Mouse (Mus musculus) lung, embryonic 16.5 days (tissue): ENCODE measurements at regions not wholly inside any gene's neighbourhood (a gene's known extent, or its start where the extent isn't known, plus 50 kb on each side); places are given as distances from the start of the nearest gene placed in this dataset.

ENCODE experiments used
- ATAC-seq: fragments of 200-750 bp; cut with Nextera tagmentation; 2 replicates; pipeline ENCODE4 v1.8.0; 2017; ENCODE audit warnings: low read depth, mild to moderate bottlenecking, moderate library complexity
- H3K27ac ChIP-seq: fragments of 300-500 bp; sonication (generic); 2 replicates; pipeline ENCODE4 v1.5.1; 2014; ENCODE audit warnings: mild to moderate bottlenecking, control low read depth, low read length
- H3K27me3 ChIP-seq: fragments of 300-500 bp; sonication (generic); 2 replicates; pipeline ENCODE4 v1.6.1; 2014; ENCODE audit warnings: low read depth, low read length, mixed read lengths; ENCODE audit not compliant: control insufficient read depth, insufficient read depth
- H3K36me3 ChIP-seq: fragments of 300-500 bp; sonication (generic); 2 replicates; pipeline ENCODE4 v1.6.1; 2014; ENCODE audit warnings: low read length; ENCODE audit not compliant: control insufficient read depth, insufficient read depth
- H3K4me1 ChIP-seq: fragments of 300-500 bp; sonication (generic); replicated peaks from 2 replicates; pipeline ENCODE4 v1.6.1; 2014; ENCODE audit warnings: low read length, mixed read lengths; ENCODE audit not compliant: control insufficient read depth, insufficient read depth
- H3K4me2 ChIP-seq: fragments of 300-500 bp; sonication (generic); 2 replicates; pipeline ENCODE4 v1.6.1; 2014; ENCODE audit warnings: low read depth, low read length, control low read depth
- H3K4me3 ChIP-seq: fragments of 300-500 bp; sonication (generic); 2 replicates; pipeline ENCODE4 v1.5.1; 2014; ENCODE audit warnings: mild to moderate bottlenecking, low read length, control low read depth
- H3K9ac ChIP-seq: fragments of 300-500 bp; sonication (generic); 2 replicates; pipeline ENCODE4 v1.6.1; 2014; ENCODE audit warnings: low read length, control low read depth
- H3K9me3 ChIP-seq: fragments of 300-500 bp; sonication (generic); 2 replicates; pipeline ENCODE4 v1.6.1; 2016; ENCODE audit warnings: low read length; ENCODE audit not compliant: control insufficient read depth
- WGBS: fragments of 180-500 bp; shearing (Covaris S2); extraction: QIAGEN DNeasy Blood & Tissue Kit; methylation state at CpG from one replicate; pipeline ENCODE4 v1.1.7; 2014; 5-methylcytosine and 5-hydroxymethylcytosine counted together

DNA sequence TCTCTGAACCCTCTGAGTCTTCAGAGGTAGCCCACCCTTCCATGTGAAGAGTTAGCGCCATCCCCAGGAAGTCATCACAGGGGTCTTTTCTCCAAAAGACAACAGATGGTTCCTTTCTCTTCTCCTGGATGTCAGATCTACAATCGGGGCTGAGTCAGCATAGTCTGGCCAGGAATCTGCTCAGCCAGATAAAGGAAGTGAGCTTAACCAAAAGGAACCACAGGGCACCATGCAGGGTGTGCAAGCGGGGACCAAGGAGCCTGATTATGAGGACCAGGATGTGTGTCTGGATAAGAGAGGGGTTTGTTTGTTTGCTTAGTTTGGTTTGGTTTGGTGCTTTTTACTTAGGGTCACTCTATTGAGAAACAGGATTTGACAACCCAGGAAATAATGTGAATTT, 74.6 kb upstream of the Pcgf5 start:
- Histone ChIP-seq H3K9me3 (no peaks in the 10 kb centered on the region), H3K9ac (no peak overlapping the region), H3K27ac (no peak overlapping the region), H3K36me3 (no peaks in the 10 kb centered on the region), H3K27me3 (no peaks in the 10 kb centered on the region), H3K4me1 (no peaks in the 10 kb centered on the region), H3K4me3 (no peak overlapping the region), H3K4me2 (no peak overlapping the region)
- ATAC-seq, result no peak
- WGBS, result 44% methylated on average over 3 of the region's 3 CpGs

DNA sequence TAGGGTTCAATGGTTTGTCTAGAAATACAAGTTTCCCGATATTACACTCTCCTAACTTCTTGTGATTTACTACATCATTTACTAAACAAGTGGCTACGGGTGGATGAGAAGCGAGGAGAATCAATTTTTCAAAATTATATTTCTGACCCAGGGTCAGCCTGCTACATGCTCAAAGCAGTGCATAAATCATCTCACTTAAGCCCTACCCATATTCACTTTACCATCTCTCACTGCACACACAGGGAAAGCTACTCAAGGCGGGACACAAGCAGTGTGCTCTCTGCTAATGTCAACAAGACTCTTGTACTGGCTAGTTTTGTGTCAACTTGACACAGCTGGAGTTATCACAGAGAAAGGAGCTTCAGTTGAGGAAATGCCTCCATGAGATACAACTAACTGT, 62.6 kb upstream of the Pcgf5 start:
- H3K4me2 ChIP-seq, result no peak overlapping the region
- no peaks in the 10 kb centered on the region for H3K4me1 ChIP-seq
- no peak overlapping the region for H3K4me3 ChIP-seq
- no peaks in the 10 kb centered on the region for H3K36me3 ChIP-seq
- no peaks in the 10 kb centered on the region for H3K27me3 ChIP-seq
- 65% methylated on average over 4 of the region's 4 CpGs for WGBS
- no peak overlapping the region for H3K9ac ChIP-seq
- no peaks in the 10 kb centered on the region for H3K9me3 ChIP-seq
- no peak overlapping the region for H3K27ac ChIP-seq
- no peak for ATAC-seq

DNA sequence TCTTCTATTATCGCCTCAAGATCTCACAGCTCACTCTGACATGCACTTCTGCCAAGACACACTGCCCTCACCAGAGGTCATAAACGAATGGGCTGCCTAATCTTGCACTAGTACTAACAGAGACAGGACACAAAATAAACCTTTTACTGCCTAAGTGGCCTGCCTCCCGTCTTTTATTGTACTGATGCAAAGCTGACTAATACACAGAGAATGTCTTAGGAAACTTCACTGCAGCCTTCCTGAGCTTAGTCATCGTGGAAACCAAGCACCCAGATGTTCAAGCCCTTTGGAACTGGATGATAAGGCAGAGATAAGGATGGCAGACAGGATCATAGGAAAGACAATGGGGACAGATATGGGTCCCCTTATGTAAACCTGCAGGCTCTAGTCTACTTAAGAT, 57.3 kb upstream of the Pcgf5 start:
- ATAC-seq, result no peak
- no peak overlapping the region for H3K27ac ChIP-seq
- H3K36me3 ChIP-seq, result no peaks in the 10 kb centered on the region
- no peaks in the 10 kb centered on the region for H3K9me3 ChIP-seq
- no peak overlapping the region for H3K4me3 ChIP-seq
- WGBS, result 27% methylated on average over 4 of the region's 4 CpGs
- no peaks in the 10 kb centered on the region for H3K27me3 ChIP-seq
- no peak overlapping the region for H3K9ac ChIP-seq
- no peak overlapping the region for H3K4me2 ChIP-seq
- H3K4me1 ChIP-seq, result no peaks in the 10 kb centered on the region

DNA sequence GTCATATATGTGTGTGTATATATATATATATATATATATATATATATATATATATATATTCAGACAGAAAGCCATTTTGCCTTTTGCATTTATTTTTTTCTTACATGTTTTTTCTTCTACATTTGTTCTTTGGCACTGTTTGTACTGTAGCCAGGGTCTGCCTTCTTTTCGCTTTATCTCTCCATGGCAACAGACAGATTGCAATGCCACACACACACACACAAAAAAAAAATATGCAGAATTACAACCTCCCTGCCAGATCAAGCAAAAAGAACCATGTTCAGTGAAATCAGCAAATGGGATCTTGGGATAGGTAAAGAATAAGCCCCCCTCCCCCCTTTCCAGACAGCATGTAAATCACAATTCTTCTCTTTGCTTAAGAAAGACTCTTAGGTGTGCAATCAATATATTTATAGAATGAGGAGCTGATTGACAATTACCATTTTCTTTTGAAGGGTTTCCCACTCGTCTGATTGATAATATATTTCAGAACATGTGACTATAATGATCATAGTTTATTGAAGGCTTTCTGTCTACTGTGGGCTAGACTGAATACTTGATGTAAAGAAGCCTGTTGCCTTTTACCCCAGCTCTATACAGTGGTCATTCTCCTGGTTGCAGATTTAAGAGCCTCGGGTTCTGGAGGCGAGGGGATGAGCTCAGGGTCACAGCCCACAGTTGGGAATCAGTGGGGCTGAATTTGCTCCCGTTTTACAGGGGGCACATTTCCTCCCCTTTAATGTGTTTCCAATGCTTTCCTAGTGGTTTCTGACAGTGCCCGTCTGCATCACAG, 54.7 kb upstream of the Pcgf5 start:
- H3K27me3 ChIP-seq, result no peaks in the 10 kb centered on the region
- no peak for ATAC-seq
- no peak overlapping the region for H3K4me2 ChIP-seq
- no peak overlapping the region for H3K27ac ChIP-seq
- no peak overlapping the region for H3K9ac ChIP-seq
- 67% methylated on average over 6 of the region's 6 CpGs for WGBS
- H3K4me3 ChIP-seq, result no peak overlapping the region
- no peaks in the 10 kb centered on the region for H3K36me3 ChIP-seq
- H3K9me3 ChIP-seq, result no peaks in the 10 kb centered on the region
- H3K4me1 ChIP-seq, result no peaks in the 10 kb centered on the region
